Mouse (Mus musculus): ENCODE measurements around the gene Grn.

Gene Grn

DNA sequence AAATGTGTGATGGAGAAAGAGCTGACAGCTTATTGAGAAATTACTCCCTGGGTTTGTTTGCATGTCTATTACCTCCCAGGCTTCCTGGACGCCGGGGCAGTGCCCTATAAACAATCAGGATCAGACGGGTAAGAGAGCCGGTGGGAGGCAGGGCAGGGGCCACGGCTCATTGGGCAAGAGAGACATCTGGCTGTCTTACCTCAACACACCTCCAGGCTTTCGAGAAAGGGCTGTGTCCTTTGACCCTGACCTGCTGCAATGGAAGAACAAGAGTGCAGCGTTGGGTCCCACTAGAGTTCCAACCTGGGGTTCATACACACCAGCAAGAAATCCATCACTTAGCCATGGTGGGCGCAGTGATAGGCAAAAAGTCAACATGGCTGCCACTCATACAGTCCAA, 8.6 kb upstream of the Grn start:
- DNase-seq (ENCODE audit: low read depth, low spot score) = no peak

DNA sequence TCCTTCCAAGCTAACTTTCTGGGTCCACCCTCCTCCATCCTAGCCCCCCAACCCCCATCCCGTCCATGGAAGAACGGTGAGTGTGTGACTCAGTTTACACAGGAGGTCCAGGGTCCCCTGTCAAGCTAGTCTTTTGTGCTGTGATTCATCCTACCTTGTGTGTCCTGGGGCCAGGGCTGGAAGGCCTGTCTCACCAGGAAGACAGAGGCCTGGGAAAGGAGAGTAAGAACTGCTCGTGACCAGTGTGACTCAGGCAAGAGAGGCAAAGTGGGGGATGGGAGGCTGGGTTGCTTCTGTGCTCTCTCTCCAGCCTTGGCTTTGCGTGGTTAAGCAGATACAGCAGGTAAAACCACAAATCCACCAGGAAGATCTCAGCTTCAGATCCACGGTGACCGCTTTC, 5.4 kb upstream of the Grn start:
- no peak for DNase-seq (ENCODE audit: low read depth, low spot score)

DNA sequence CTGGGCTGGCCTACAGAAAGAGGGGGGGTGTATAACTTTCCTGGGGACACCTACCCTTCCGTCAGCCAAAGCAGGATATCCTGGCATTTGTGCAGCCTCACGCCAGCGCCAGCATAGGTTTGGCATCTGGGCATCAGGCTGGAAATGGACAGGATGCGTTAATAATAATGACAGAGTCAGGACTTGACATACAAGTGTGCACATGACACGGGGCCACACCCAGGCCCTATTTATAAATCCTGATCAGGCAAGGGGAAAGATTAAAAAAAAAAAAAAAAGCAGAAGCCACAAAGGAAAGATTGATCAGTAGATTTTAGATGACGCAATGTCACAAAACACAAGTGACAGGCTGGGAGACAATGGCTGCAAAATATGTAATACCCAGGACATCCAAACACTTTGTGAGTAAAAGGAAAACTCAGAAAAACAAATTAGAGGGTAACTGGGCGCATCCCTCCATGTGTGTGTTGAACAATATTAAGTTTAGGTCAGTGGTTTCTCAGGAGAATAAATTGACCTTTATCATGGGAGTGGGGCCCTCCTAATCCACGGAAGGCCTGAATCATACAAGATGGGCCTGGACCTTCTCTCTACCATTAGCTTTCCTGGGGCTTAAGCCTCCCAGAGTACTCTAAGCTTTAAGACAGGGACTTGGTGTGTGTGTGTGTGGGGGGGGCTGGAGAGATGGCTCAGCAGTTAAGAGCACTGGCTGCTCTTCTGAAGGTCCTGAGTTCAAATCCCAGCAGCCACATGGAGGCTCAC, 4.4 kb upstream of the Grn start:
- no peak for DNase-seq (ENCODE audit: low read depth, low spot score)

DNA sequence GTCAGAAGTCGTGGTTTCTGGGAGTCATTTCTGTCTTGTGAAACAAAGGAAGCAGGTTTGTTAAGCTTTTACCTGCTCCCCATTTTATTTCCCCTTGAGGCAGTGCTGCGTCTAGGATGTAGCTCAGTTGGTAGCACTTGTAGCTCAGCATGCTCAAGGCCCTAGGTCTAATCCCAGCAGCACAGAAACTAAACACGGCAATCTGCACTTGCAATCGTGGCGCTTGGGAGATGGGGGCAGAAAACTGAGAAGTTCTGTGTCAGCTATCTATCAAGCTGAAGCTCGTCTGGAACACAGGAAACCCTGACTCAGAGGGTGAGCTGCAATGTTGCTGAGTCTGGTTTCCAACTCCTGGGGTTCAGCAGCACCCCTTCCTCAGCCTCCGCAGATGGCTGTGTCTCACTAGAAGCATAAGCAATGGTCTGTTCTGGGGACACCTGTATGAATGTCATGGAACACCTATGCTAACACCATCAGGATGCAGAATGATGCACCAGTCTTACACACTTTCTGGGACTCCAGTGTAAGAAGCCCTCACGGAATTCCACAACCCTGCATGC, 1.1 kb upstream of the Grn start:
- no peak for DNase-seq (ENCODE audit: low read depth, low spot score)

DNA sequence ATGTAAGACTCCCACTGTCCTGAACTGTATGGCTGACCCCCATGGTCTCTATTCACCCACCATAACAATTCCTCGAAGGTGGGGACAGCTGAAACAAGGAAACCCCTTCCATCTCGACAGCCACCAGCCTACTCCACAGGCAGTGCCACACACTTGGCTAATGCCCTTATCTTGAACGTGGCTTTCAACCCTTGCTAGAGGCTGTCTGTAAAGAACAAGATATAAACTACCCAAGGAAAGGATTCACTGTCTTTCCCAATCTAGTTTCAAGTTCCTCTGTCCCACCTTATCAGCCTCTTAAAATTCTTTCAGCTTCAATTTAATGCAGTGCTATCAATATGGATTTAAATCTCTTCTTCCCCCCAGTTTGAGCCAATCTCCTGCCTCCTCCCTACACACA, 564 bp upstream of the Grn start:
- DNase-seq (ENCODE audit: low read depth, low spot score) = no peak

DNA sequence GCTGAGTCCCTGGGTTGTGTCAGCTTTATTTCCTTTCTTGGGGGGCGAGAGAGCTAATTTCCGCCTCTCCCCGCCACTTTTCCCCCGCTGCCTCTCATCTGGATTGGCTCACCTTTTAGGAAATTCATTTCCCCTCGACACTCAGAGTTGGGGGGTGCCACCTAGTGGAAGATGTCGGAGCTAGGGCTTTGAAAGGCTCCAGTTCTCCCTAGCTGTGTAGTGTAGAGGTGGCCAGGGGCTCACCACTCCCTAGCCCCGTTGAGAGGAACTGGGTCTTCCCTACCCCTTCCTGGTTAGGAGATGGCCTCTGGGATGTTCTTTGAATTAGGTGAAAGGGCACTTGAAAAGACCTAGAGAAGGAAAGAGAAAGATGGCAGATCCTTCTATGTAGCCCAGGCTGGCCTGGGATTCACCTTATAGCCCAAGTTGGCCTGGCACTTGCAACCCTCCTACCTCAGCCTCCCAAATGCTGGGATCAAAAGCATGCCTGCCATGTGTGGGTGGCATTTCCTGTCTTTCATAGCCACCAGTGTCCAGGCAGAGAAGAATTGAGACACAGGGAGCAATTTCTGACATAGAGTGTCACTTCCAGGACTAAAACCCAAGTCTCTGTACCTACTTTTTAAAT, 1.0 kb downstream of the Grn start:
- peak; percentile 94 for DNase-seq (ENCODE audit: low read depth, low spot score)

DNA sequence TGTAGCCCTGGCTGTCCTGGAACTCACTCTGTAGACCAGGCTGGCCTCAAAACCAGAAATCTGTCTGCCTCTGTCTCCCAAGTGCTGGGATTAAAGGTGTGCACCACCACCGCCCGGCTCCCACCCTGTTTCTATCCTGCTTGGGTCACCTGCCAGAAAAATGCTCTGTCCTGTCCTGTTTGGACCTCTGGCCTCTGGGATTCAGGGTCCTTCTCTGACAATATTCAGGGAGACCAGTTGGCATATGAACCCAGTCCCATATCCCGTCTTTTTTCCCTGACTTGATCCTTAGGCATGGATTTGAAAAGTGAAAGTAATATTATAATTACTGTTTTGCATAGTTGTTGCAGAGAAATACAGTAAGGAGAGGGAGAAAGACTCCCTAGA, 1.6 kb downstream of the Grn start:
- DNase-seq (ENCODE audit: low read depth, low spot score) = no peak

DNA sequence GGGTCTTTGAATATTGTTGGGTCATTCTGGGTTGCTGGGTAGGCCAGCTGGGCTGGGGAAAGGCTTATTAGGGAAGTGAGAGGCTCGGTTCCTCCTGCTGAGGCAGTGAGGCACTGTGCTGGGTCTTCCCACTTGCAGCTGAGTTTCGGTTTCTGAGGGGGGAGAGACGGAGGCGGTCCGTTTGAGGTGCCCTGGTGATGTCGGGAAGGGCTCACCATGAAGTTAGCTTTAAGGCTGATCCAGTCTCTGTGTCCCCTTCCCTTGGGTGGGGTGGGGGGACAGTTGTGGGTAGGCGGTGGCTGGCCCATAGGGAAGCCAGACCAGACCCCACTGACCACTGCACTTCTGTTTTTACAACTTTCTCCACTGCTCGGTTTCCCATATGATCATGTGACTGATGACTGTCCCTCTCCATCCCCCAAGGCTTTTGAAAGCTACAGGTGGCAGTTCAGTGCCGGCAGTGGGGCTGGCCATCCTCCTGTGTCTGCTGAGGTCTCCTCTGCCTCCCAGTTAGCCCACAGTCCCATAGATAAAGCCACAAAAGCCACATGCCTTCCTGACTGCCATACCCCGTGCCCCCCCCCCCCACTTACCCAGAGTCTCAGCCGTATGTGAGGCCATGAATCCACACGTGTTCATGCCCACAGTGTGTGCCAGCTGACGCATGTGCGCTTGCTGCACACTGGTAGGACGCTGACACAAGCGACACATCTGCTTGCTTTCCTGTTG, 2.2 kb downstream of the Grn start:
- no peak for DNase-seq (ENCODE audit: low read depth, low spot score)

DNA sequence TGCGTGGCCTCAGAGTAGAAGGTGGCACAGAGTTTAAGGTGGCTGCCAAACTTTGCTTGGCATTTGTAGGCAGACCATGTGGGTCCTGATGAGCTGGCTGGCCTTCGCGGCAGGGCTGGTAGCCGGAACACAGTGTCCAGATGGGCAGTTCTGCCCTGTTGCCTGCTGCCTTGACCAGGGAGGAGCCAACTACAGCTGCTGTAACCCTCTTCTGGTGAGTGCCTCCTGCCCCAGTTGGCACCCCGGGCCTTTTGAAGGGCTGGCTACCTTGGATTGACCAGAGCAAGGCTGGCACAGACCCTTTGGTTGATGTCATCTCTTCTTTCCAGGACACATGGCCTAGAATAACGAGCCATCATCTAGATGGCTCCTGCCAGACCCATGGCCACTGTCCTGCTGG, 2.8 kb downstream of the Grn start:
- no peak for DNase-seq (ENCODE audit: low read depth, low spot score)

DNA sequence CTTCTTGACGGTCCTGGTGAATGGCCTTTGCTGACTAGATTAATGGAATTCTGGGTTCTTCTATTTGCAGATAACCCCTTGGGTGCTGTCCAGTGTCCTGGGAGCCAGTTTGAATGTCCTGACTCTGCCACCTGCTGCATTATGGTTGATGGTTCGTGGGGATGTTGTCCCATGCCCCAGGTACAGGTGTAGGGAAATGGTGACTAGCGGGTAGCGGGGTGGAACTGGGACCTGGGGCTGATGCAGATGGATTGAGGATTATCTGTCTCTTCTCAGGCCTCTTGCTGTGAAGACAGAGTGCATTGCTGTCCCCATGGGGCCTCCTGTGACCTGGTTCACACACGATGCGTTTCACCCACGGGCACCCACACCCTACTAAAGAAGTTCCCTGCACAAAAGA, 3.8 kb downstream of the Grn start:
- DNase-seq (ENCODE audit: low read depth, low spot score) = no peak

DNA sequence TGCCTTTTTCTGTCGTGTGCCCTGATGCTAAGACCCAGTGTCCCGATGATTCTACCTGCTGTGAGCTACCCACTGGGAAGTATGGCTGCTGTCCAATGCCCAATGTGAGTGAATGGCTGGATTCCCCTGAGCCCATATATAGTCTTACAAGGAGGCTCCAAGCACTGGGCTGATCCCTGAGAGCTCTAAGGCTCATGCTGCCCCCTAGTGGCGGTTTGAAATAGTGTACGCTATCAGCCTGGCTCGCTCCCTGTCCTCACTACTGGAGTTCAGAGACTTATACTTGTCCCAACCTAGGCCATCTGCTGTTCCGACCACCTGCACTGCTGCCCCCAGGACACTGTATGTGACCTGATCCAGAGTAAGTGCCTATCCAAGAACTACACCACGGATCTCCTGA, 4.3 kb downstream of the Grn start:
- DNase-seq (ENCODE audit: low read depth, low spot score) = peak; percentile 89

DNA sequence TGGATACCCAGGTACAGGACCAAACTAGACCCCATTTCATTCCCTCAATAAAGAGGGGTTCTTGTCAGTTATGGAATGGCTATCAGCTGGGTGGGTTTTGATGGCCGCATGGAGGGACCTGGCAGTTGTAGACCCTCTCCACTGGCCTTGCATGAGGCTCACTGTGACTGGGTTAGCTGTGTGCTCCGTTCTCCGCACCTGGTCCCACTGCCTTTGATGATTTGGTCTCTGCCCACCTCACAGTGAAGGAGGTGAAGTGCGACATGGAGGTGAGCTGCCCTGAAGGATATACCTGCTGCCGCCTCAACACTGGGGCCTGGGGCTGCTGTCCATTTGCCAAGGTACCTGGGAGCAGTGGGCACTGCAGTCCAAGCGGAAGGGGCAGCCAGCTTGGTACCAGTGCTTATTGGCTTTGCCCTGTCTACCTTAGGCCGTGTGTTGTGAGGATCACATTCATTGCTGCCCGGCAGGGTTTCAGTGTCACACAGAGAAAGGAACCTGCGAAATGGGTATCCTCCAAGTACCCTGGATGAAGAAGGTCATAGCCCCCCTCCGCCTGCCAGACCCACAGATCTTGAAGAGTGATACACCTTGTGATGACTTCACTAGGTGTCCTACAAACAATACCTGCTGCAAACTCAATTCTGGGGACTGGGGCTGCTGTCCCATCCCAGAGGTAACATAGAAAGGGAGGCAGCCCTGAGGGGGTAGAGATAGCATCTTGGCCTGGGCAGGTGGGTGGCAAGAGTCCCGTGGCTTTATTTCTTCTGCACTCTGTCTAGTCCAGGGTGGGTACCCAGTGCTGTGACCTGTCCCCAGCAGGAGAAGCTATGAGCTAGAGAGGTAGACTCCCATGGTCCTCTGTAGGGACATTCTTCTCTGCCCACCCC, 4.9 kb downstream of the Grn start:
- no peak for DNase-seq (ENCODE audit: low read depth, low spot score)

DNA sequence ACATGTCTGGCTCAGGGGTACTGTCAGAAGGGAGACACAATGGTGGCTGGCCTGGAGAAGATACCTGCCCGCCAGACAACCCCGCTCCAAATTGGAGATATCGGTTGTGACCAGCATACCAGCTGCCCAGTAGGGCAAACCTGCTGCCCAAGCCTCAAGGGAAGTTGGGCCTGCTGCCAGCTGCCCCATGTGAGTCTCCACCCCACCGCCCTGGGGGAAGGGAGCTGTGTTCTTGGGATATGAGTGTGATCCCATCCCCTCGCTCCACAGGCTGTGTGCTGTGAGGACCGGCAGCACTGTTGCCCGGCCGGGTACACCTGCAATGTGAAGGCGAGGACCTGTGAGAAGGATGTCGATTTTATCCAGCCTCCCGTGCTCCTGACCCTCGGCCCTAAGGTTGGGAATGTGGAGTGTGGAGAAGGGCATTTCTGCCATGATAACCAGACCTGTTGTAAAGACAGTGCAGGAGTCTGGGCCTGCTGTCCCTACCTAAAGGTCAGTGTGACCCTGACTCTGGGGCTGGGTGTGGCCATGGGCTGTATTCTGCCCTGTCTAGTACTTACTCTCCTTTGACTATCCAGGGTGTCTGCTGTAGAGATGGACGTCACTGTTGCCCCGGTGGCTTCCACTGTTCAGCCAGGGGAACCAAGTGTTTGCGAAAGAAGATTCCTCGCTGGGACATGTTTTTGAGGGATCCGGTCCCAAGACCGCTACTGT, 5.8 kb downstream of the Grn start:
- DNase-seq (ENCODE audit: low read depth, low spot score) = no peak

DNA sequence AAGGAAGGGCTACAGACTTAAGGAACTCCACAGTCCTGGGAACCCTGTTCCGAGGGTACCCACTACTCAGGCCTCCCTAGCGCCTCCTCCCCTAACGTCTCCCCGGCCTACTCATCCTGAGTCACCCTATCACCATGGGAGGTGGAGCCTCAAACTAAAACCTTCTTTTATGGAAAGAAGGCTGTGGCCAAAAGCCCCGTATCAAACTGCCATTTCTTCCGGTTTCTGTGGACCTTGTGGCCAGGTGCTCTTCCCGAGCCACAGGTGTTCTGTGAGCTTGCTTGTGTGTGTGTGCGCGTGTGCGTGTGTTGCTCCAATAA, 6.3 kb downstream of the Grn start:
- DNase-seq (ENCODE audit: low read depth, low spot score) = peak; percentile 28

DNA sequence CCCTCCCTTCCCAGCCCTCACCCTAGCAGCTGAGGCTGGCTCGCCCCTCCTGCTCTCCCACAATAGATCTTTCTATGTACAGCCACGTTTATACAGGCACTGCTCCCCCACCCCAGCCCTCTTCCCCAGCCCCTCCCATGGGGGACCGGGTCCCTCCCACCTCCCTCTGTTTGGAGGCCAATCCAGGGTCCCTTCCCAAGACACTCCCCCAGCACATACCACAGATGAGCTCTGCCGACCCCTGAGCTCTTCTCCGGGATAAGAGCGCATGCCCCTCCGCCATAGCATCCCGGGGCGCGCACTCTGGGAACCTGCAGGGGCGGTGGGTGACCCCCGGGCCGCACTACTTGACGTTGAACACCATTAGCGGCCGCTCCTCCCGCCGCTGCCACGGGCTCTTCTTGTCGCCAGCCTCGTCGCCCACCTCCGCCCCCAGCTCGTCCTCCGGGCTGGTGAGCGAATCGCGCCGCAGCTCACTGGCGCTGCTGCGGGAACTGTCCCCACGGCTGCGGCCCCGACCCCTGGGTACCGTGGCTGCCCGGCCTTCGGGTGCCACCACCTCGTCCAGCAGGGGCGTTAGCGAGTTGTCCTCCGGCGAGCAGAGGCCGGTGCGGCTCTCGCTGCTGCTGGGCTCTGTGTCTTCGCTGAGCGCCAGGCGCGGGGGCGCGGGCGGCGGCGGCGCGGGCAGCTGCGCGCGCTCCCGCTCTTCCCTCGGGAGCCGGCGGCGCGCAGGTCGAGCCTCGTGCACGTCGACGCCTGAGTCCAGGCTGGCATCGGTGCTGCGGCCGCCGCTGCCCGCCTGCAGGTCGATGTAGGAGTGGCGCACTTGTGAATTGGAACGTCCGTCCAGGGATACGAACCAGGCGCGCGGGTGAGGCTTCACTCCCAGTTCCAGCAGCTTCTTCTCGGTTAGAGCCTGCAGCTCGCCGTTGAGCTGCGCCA, 7.3 kb downstream of the Grn start:
- DNase-seq (ENCODE audit: low read depth, low spot score) = peak; percentile 96

DNA sequence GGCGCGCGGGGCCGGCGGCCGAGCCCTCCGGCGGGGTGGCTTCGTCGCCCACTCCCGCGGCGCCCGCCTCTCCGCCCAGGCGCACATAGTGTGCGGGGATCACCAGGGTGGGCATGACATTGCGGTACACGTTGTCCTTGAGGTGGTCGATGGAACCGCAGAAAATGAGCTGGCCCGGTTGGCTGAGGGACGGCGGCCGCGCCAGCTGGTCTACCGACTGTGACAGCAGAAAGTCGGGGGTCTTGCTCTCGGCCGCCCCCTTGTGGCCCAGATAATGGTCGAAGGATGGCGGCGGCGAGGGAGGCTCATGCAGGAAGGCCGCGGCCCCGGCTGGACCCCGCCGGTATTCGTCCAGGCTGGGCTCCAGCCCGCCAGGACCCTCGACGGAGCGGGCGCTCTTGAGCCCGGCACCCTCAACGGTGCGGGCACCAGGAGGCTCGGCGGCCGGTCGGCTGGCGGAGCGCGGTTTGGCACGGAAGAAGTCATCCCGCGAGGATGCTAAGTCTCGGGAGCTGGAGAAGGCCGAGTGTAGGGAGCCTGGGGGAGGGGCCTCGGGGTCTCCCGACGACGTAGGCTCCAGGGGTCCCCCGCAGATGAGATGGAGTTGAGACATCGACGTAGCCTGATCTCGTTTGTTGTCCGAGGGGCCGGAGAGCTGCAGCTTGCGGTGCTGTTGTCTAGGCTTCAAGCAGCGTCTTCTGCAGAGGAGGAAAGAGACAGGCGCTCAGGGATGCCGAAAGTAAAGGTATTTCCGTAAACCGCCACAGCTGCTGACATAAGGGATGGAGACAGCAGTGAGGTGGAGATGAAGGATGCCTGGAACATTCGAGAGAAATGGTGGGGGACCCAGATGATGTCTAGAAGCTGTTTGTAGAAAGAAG, 8.3 kb downstream of the Grn start:
- peak; percentile 83 for DNase-seq (ENCODE audit: low read depth, low spot score)

DNA sequence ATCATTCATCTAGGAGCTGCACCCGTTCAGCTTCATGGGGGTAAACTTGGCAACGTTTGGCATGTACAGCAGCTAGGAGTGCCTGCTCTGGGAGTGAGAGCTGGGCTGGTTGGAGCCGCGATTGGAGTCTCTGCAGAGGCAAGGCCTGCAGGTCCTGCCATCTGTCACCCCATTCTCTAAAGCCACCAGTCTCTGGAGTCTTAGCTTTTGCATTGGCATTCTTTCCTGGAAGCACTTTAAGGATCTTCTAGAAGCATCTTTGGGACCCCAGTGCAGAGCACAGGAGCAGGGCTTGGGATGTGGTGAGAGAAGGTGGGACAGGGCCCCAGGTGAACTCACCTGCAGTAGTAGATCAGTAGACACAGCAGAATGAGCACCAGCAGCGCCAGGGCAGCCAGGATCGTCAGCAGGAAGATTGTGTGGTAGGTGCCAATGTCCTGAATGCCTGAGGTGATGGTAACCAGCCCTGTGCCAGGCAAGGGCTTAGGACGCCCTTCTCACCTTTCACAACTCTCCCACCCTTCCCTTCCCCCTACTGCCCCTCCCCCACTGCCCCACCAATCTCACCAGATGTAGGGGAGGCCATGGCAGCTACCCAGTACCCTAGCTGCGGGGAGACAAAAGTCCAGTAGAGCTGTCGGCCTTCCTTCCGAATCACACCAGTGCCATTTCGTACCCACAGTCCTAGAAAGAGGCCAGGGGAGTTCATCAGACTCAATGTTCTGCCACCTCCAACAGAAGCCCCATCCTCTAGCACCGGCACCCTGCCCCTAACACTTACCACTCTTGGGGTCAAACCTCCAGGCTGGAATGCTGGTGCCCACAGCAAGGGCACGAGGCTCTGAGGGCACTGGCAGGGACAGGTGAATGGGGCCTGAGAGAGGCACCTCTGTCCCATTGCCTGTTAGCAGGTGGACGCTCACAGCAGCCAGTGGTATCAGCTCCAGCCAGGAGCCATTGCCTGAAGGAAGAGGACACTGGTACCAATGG, 9.3 kb downstream of the Grn start:
- DNase-seq (ENCODE audit: low read depth, low spot score) = no peak

DNA sequence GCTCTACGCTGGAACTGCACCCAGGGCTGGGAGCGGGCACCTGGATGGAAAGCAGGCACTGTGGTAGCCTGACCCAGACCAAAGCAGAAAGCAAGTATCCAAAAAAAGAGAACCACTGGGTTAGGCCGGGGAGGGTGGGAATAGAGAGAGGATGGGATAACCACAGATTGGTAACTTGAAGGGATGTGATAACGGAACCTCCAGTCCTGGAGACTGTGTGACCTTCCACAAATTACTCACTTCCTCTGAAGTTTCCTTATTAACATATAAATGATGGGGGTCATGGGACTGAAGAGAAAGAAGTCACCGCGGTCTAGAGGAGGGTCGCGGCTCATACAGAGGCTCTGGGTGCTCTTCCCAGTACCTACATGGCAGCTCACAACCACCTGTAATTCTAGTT, 10.1 kb downstream of the Grn start:
- DNase-seq (ENCODE audit: low read depth, low spot score) = no peak

Data from R1 (cell line).